Comparison of ENCODE assay signal across 7 mouse cellular contexts in genomic region chr10:93310721-93311411, GRCm38 (mm10). TPM values are rescaled to one million over a fixed set of nuclear protein-coding genes. Genes with fewer than 3 reads are reported as not detected.
DNase-seq lines count a peak whose midpoint lies in the region; ATAC-seq and TF ChIP-seq lines count a peak whose summit lies in the region.

TSS of gene Elk3 (minus strand) at chr10:93311135.

- H3K4me2 ChIP-seq in hindbrain, embryonic 13.5 days: peak within 1 kb of the TSS; percentile 99
- H3K4me2 ChIP-seq in midbrain, embryonic 16.5 days (ENCODE audit: low read length): peak within 1 kb of the TSS; percentile 100

- peaks cover 25% of the 10 kb centered on the region for H3K27me3 ChIP-seq in hindbrain, embryonic 13.5 days
- no peaks in the 10 kb centered on the region for H3K27me3 ChIP-seq in midbrain, embryonic 16.5 days (ENCODE audit: control insufficient read depth, insufficient read depth, low read depth, low read length)
- H3K27me3 ChIP-seq in testis, adult 2 months (ENCODE audit: control insufficient read depth, insufficient read depth, low read length): no peaks in the 10 kb centered on the region

- TF ChIP-seq CTCF in testis, adult 2 months (IDR thresholded peaks at IDR 0.05; ENCODE audit: control insufficient read depth, insufficient read depth, insufficient replicate concordance, low read depth, low read length): no peak

- TF ChIP-seq POLR2A in testis, adult 2 months (IDR thresholded peaks at IDR 0.05; ENCODE audit: control insufficient read depth, low read depth, low read length): no peak

- H3K36me3 ChIP-seq in ES-E14 (ENCODE audit: control insufficient read depth, insufficient read depth, low read length, poor library complexity, severe bottlenecking): no peaks in the 10 kb centered on the region
- no peaks in the 10 kb centered on the region for H3K36me3 ChIP-seq in hindbrain, embryonic 13.5 days
- no peaks in the 10 kb centered on the region for H3K36me3 ChIP-seq in midbrain, embryonic 16.5 days (ENCODE audit: control insufficient read depth, insufficient read depth, low read length)
- no peaks in the 10 kb centered on the region for H3K36me3 ChIP-seq in testis, adult 2 months (ENCODE audit: control insufficient read depth, insufficient read depth, low read length)

- H3K9me3 ChIP-seq in ES-E14 (ENCODE audit: control insufficient read depth, insufficient read depth, low read depth, low read length): no peaks in the 10 kb centered on the region
- H3K9me3 ChIP-seq in hindbrain, embryonic 13.5 days: peaks cover 5% of the 10 kb centered on the region; the same call in 1 of the 2 replicates
- H3K9me3 ChIP-seq in midbrain, embryonic 16.5 days (replicated peaks; ENCODE audit: control insufficient read depth, low read length, poor library complexity, severe bottlenecking): no peaks in the 10 kb centered on the region

- H3K9ac ChIP-seq in ES-E14 (ENCODE audit: insufficient read depth, low read depth, low read length, poor library complexity, severe bottlenecking): peak within 1 kb of the TSS; percentile 85
- peak within 1 kb of the TSS; percentile 81 for H3K9ac ChIP-seq in hindbrain, embryonic 13.5 days
- peak within 1 kb of the TSS; percentile 76 for H3K9ac ChIP-seq in midbrain, embryonic 16.5 days (ENCODE audit: low read depth, low read length)

- peak within 1 kb of the TSS; percentile 67; the same call in 1 of the 2 replicates for H3K27ac ChIP-seq in ES-E14 (ENCODE audit: insufficient read depth, low read depth, low read length, poor library complexity, severe bottlenecking)
- H3K27ac ChIP-seq in hindbrain, embryonic 13.5 days: peak within 1 kb of the TSS; percentile 79
- peak within 1 kb of the TSS; percentile 68 for H3K27ac ChIP-seq in midbrain, embryonic 16.5 days (ENCODE audit: low read length)
- H3K27ac ChIP-seq in testis, adult 2 months (ENCODE audit: control insufficient read depth, insufficient read depth, low read depth, low read length): peak within 1 kb of the TSS; percentile 75

- DNase-seq in ES-E14 (ENCODE audit: low read depth, low spot score) (no peak), liver (peak; percentile 38)
- DNase-seq in adrenal gland, postnatal 10 days: peak; percentile 67
- peak; percentile 77 for DNase-seq in forelimb bud, embryonic 11.5 days (ENCODE audit: low read depth, low spot score)

- in situ Hi-C loops in ES-E14 (cut with MboI; ENCODE audit: low sequenced_read_pairs in 2 of 2, unreplicated experiment in 2 of 2): no loop called here

- H3K4me1 ChIP-seq in ES-E14 (ENCODE audit: control insufficient read depth in 2 of 2, insufficient read depth in 2 of 2, low read length in 2 of 2, poor library complexity in 1 of 2): peaks cover 5% of the 10 kb centered on the region in 2 experiments; a peak in 1 of 4 replicates
- peaks cover 23% of the 10 kb centered on the region for H3K4me1 ChIP-seq in hindbrain, embryonic 13.5 days (replicated peaks)
- H3K4me1 ChIP-seq in midbrain, embryonic 16.5 days (ENCODE audit: control insufficient read depth, insufficient read depth, low read length): peaks cover 19% of the 10 kb centered on the region
- H3K4me1 ChIP-seq in testis, adult 2 months (ENCODE audit: control insufficient read depth, insufficient read depth, low read length): peaks cover 10% of the 10 kb centered on the region

- ATAC-seq in hindbrain, embryonic 13.5 days (ENCODE audit: low FRiP score): peak; percentile 46
- peak; percentile 68 for ATAC-seq in midbrain, embryonic 16.5 days

- H3K4me3 ChIP-seq in ES-E14 (ENCODE audit: insufficient read depth in 1 of 2, low read depth in 1 of 2, low read length in 2 of 2, poor library complexity in 1 of 2, severe bottlenecking in 1 of 2): peak within 1 kb of the TSS; percentile 77 to 90
- peak within 1 kb of the TSS; percentile 59 for H3K4me3 ChIP-seq in hindbrain, embryonic 13.5 days
- H3K4me3 ChIP-seq in midbrain, embryonic 16.5 days (ENCODE audit: low read depth, low read length): peak within 1 kb of the TSS; percentile 67
- peak within 1 kb of the TSS; percentile 73 for H3K4me3 ChIP-seq in testis, adult 2 months (ENCODE audit: control insufficient read depth, low read depth, low read length)

- WGBS in hindbrain, embryonic 13.5 days: under 1% methylated on average over 50 of the region's 53 CpGs
- 1% methylated on average over 45 of the region's 53 CpGs for WGBS in midbrain, embryonic 16.5 days

TF ChIP-seq in ES-E14, 5 proteins besides CTCF, POLR2A, EP300 and RAD21:
- TF ChIP-seq HCFC1 (IDR thresholded peaks at IDR 0.05; ENCODE audit: borderline replicate concordance, insufficient read depth, low read length): no peak
- no peak for TF ChIP-seq ZC3H11A (IDR thresholded peaks at IDR 0.05; ENCODE audit: borderline replicate concordance, low read depth, low read length)
- TF ChIP-seq ZNF384 (IDR thresholded peaks at IDR 0.05; ENCODE audit: low read depth, low read length): 0 out of 2 replicates have a peak, but pooled peaks have one; percentile 6
- no peak for TF ChIP-seq MAFK (IDR thresholded peaks at IDR 0.05; ENCODE audit: insufficient read depth, low read depth, low read length)
- TF ChIP-seq CHD2 (IDR thresholded peaks at IDR 0.05; ENCODE audit: low read depth, low read length): no peak

RNA-seq across cellular contexts. Expression of gene Elk3, which starts in this region (rescaled TPM):
- total RNA-seq in ES-E14 (2012; rRNA removed): 10.3 and 15.7 TPM in 2 replicates
- 10 to 100 TPM; 58.4 to 70.4 TPM for total RNA-seq in adrenal gland, postnatal 10 days (2021)
- polyA plus RNA-seq in hindbrain, embryonic 13.5 days (2015; fragmentation: Nextera tagmentation; extraction: Ambion mirVana): 10.4 and 13.0 TPM in 2 replicates
- 6.4 and 6.5 TPM in 2 replicates for polyA plus RNA-seq in midbrain, embryonic 16.5 days (2015; fragmentation: Nextera tagmentation; extraction: Ambion mirVana)
- 2.2 and 2.9 TPM in 2 replicates for polyA plus RNA-seq in testis, adult 2 months (2012; rRNA removed)
